Mouse (Mus musculus): ENCODE data around the gene Herc3. TPM values are rescaled to one million over a fixed set of nuclear protein-coding genes. Genes with fewer than 3 reads are reported as not detected.
"Not testable (repeated sequence)": the region's sequence is repeated elsewhere in the genome, so short reads cannot be mapped to it uniquely, and the experiment has no call there.

Herc3 gene
- 18.3 and 20.1 TPM in 2 replicates for polyA plus RNA-seq (2015; fragmentation: Nextera tagmentation; extraction: Ambion mirVana)

- Histone ChIP-seq H3K9me3 (no peaks in the 10 kb centered on the region), H3K9ac (peak within 1 kb of the TSS; percentile 87), H3K4me3 (peak within 1 kb of the TSS; percentile 84), H3K4me1 (replicated peaks) (peaks cover 18% of the 10 kb centered on the region), H3K27me3 (no peaks in the 10 kb centered on the region), H3K27ac (replicated peaks) (peak within 1 kb of the TSS; percentile 91), H3K36me3 (no peaks in the 10 kb centered on the region), H3K4me2 (peak within 1 kb of the TSS; percentile 76)
- peak; percentile 94 for ATAC-seq (ENCODE audit: low read depth)
- WGBS, result under 1% methylated on average over 74 of the region's 83 CpGs
Observed at GRCm38 (mm10) chr6:58831232-58832009, at the start of gene Herc3. Gene Herc3 (plus strand): TSS chr6:58831465.

- Histone ChIP-seq H3K4me1 (replicated peaks) (no peaks in the 10 kb centered on the region), H3K4me3 (no peak overlapping the region), H3K9me3 (no peaks in the 10 kb centered on the region), H3K4me2 (no peak overlapping the region), H3K27me3 (no peaks in the 10 kb centered on the region), H3K36me3 (no peaks in the 10 kb centered on the region), H3K9ac (no peak overlapping the region), H3K27ac (replicated peaks) (no peak overlapping the region)
- no peak for ATAC-seq (ENCODE audit: low read depth)
Observed at GRCm38 (mm10) chr6:58801394-58801793, 29.9 kb upstream of the Herc3 start.

- H3K4me1 ChIP-seq (replicated peaks), result no peaks in the 10 kb centered on the region
- H3K9ac ChIP-seq, result no peak overlapping the region
- no peak overlapping the region for H3K4me3 ChIP-seq
- no peak for ATAC-seq (ENCODE audit: low read depth)
- H3K4me2 ChIP-seq, result no peak overlapping the region
- H3K27me3 ChIP-seq, result no peaks in the 10 kb centered on the region
- H3K9me3 ChIP-seq, result no peaks in the 10 kb centered on the region
- H3K27ac ChIP-seq (replicated peaks), result no peak overlapping the region
- no peaks in the 10 kb centered on the region for H3K36me3 ChIP-seq
Observed at GRCm38 (mm10) chr6:58814381-58814780, 16.9 kb upstream of the Herc3 start.

GRCm38 (mm10) chr6:58817037-58817436 lies 14.2 kb upstream of the Herc3 start:
- H3K4me2 ChIP-seq; H3K27me3 ChIP-seq; H3K9me3 ChIP-seq; H3K27ac ChIP-seq (replicated peaks); ATAC-seq (ENCODE audit: low read depth); H3K9ac ChIP-seq; H3K36me3 ChIP-seq; H3K4me1 ChIP-seq (replicated peaks); H3K4me3 ChIP-seq: not testable (repeated sequence)
- WGBS, result 96% methylated on average over 7 of the region's 11 CpGs

GRCm38 (mm10) chr6:58825619-58826018 lies 5.6 kb upstream of the Herc3 start:
- Histone ChIP-seq H3K4me3 (no peak overlapping the region), H3K27ac (replicated peaks) (no peak overlapping the region), H3K9ac (no peak overlapping the region), H3K4me2 (no peak overlapping the region), H3K36me3 (no peaks in the 10 kb centered on the region), H3K4me1 (replicated peaks) (no peaks in the 10 kb centered on the region), H3K9me3 (no peaks in the 10 kb centered on the region), H3K27me3 (no peaks in the 10 kb centered on the region)
- WGBS, result 94% methylated on average over 2 of the region's 2 CpGs
- ATAC-seq (ENCODE audit: low read depth), result no peak

- no peak overlapping the region for H3K4me3 ChIP-seq
- no peaks in the 10 kb centered on the region for H3K27me3 ChIP-seq
- WGBS, result 87% methylated on average over 2 of the region's 2 CpGs
- no peak overlapping the region for H3K4me2 ChIP-seq
- no peaks in the 10 kb centered on the region for H3K4me1 ChIP-seq (replicated peaks)
- no peaks in the 10 kb centered on the region for H3K36me3 ChIP-seq
- no peak overlapping the region for H3K9ac ChIP-seq
- ATAC-seq (ENCODE audit: low read depth), result no peak
- H3K9me3 ChIP-seq, result no peaks in the 10 kb centered on the region
- no peak overlapping the region for H3K27ac ChIP-seq (replicated peaks)
Observed at GRCm38 (mm10) chr6:58826089-58826488, 5.2 kb upstream of the Herc3 start.

- H3K4me3 ChIP-seq, result no peak overlapping the region
- H3K27ac ChIP-seq (replicated peaks), result no peak overlapping the region
- no peaks in the 10 kb centered on the region for H3K36me3 ChIP-seq
- H3K27me3 ChIP-seq, result no peaks in the 10 kb centered on the region
- H3K4me2 ChIP-seq, result no peak overlapping the region
- WGBS, result 88% methylated on average over 1 of the region's 1 CpGs
- no peaks in the 10 kb centered on the region for H3K9me3 ChIP-seq
- no peak for ATAC-seq (ENCODE audit: low read depth)
- peaks cover 15% of the 10 kb centered on the region for H3K4me1 ChIP-seq (replicated peaks)
- no peak overlapping the region for H3K9ac ChIP-seq
Observed at GRCm38 (mm10) chr6:58828582-58828981, 2.7 kb upstream of the Herc3 start.

GRCm38 (mm10) chr6:58830840-58831231 lies 429 bp upstream of the Herc3 start:
- WGBS, result 16% methylated on average over 7 of the region's 7 CpGs
- ATAC-seq (ENCODE audit: low read depth), result peak; percentile 71
- peak overlapping the region; percentile 76 for H3K4me2 ChIP-seq
- no peaks in the 10 kb centered on the region for H3K9me3 ChIP-seq
- no peaks in the 10 kb centered on the region for H3K36me3 ChIP-seq
- peak overlapping the region; percentile 87 for H3K9ac ChIP-seq
- H3K4me3 ChIP-seq, result peak overlapping the region; percentile 84
- peaks cover 18% of the 10 kb centered on the region for H3K4me1 ChIP-seq (replicated peaks)
- no peaks in the 10 kb centered on the region for H3K27me3 ChIP-seq
- H3K27ac ChIP-seq (replicated peaks), result peak overlapping the region; percentile 91; the same call in 1 of the 2 replicates

- Histone ChIP-seq H3K27ac (replicated peaks) (no peak overlapping the region), H3K9me3 (no peaks in the 10 kb centered on the region), H3K36me3 (no peaks in the 10 kb centered on the region), H3K4me1 (replicated peaks) (peaks cover 19% of the 10 kb centered on the region), H3K9ac (peak overlapping the region; percentile 87), H3K4me2 (peak overlapping the region; percentile 76), H3K4me3 (peak overlapping the region; percentile 84), H3K27me3 (no peaks in the 10 kb centered on the region)
- no peak for ATAC-seq (ENCODE audit: low read depth)
- WGBS, result 41% methylated on average over 7 of the region's 7 CpGs
Observed at GRCm38 (mm10) chr6:58832591-58833018, 1.3 kb downstream of the Herc3 start.

GRCm38 (mm10) chr6:58834470-58834869 lies 3.2 kb downstream of the Herc3 start:
- H3K36me3 ChIP-seq, result no peaks in the 10 kb centered on the region
- H3K9me3 ChIP-seq, result no peaks in the 10 kb centered on the region
- no peak for ATAC-seq (ENCODE audit: low read depth)
- no peaks in the 10 kb centered on the region for H3K27me3 ChIP-seq
- no peak overlapping the region for H3K4me2 ChIP-seq
- WGBS, result 91% methylated on average over 7 of the region's 7 CpGs
- no peak overlapping the region for H3K27ac ChIP-seq (replicated peaks)
- peaks cover 27% of the 10 kb centered on the region for H3K4me1 ChIP-seq (replicated peaks)
- H3K9ac ChIP-seq, result no peak overlapping the region
- H3K4me3 ChIP-seq, result no peak overlapping the region

- Histone ChIP-seq H3K9ac (no peak overlapping the region), H3K4me3 (no peak overlapping the region), H3K36me3 (no peaks in the 10 kb centered on the region), H3K27ac (replicated peaks) (no peak overlapping the region), H3K27me3 (no peaks in the 10 kb centered on the region), H3K9me3 (no peaks in the 10 kb centered on the region), H3K4me2 (no peak overlapping the region), H3K4me1 (replicated peaks) (peaks cover 27% of the 10 kb centered on the region)
- no peak for ATAC-seq (ENCODE audit: low read depth)
- WGBS, result 86% methylated on average over 1 of the region's 1 CpGs
Observed at GRCm38 (mm10) chr6:58835591-58835990, 4.3 kb downstream of the Herc3 start.

GRCm38 (mm10) chr6:58836476-58836875 lies 5.2 kb downstream of the Herc3 start:
- WGBS, result 90% methylated on average over 2 of the region's 2 CpGs
- Histone ChIP-seq H3K36me3 (no peaks in the 10 kb centered on the region), H3K4me3 (no peak overlapping the region), H3K9me3 (no peaks in the 10 kb centered on the region), H3K9ac (no peak overlapping the region), H3K4me1 (replicated peaks) (peaks cover 27% of the 10 kb centered on the region), H3K4me2 (no peak overlapping the region), H3K27me3 (no peaks in the 10 kb centered on the region), H3K27ac (replicated peaks) (no peak overlapping the region)
- ATAC-seq (ENCODE audit: low read depth), result no peak

GRCm38 (mm10) chr6:58837917-58838316 lies 6.7 kb downstream of the Herc3 start:
- Histone ChIP-seq H3K4me3 (no peak overlapping the region), H3K9me3 (no peaks in the 10 kb centered on the region), H3K9ac (no peak overlapping the region), H3K4me2 (no peak overlapping the region), H3K27me3 (no peaks in the 10 kb centered on the region), H3K4me1 (replicated peaks) (peaks cover 17% of the 10 kb centered on the region), H3K27ac (replicated peaks) (peak overlapping the region; percentile 20; the same call in 1 of the 2 replicates), H3K36me3 (no peaks in the 10 kb centered on the region)
- ATAC-seq (ENCODE audit: low read depth), result peak; percentile 45; the same call in 1 of the 2 replicates
- WGBS, result 12% methylated on average over 1 of the region's 1 CpGs

Measured in neural tube, embryonic 13.5 days (tissue).